Mouse (Mus musculus): ENCODE measurements around the gene Rps6.
"Not testable (repeated sequence)": the region's sequence is repeated elsewhere in the genome, so short reads cannot be mapped to it uniquely, and the experiment has no call there.

Gene Rps6

DNA sequence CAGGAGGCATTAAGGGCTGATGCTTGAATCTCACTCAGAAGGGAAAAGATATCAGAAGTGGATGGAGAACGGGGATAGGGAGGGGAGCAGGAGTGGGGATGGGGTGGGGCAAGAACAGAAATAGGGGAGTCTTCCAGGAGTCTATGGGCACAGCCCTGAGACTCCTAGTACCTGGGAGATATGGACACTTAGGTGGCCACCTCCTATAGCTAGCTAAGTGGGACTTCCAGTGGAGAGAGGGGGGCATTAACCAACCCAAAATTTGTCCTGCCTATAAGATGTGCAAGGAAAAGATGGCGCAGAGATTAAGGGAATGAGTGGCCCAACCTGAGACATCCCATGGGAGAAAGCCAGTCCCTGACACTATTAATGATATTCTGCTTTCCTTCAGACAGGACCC lies 5.9 kb downstream of the Rps6 start:
- DNase-seq (ENCODE audit: low spot score) = no peak

DNA sequence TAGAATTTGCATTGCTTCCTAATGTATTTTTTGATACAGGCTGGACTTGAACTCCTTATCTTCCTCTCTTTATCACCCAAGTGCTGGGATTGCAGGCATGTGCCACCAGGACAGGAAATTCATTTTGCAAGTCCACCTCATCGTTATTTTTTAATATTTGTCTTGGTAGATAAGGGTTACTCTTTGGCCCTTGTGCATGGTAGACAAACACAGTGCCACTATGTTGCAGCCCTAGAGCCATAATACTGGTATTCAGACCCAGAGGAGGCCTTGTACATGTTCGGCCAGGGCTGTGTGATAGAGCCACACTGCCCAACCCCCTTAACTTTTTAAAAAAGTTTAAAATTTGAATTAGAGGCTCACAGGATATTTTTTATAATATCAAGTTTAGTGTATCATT lies 10.0 kb downstream of the Rps6 start:
- no peak for DNase-seq (ENCODE audit: low spot score)

DNA sequence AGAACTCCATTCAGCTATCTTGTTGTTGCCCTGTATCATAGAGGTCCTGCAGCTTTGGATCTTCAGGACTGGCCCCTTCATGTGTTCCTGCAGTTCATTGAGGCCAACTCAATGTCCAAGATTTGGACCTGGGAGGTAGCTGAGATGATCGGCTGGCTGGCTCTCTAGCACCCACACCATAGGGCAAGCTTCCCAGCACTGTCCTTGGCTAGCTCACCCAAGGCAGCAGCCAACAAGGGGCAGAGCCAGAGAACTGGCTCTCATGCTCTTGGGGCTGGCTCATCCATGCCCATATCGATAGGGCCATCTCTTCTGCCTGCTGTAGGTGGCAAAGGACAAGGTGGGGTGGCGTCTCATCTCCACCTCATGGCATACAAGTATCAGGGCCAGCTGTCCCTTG lies 11.8 kb downstream of the Rps6 start:
- DNase-seq (ENCODE audit: low spot score) = no peak

DNA sequence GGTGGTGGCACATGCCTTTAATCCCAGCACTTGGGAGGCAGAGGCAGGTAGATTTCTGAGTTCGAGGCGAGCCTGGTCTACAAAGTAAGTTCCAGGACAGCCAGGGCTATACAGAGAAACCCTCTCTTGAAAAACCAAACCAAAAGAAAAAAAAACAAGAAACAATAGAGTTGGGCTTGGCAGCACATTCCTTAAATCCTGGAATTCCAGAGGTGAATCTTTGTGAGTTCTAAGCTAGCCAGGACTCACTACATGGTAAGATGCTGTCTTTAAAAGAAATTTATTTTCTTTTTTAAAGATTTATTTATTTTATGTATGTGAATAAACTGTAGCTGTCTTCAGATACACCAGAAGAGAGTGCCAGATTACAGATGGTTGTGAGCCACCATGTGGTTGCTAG lies 16.1 kb downstream of the Rps6 start:
- DNase-seq (ENCODE audit: low spot score) = not testable (repeated sequence)

DNA sequence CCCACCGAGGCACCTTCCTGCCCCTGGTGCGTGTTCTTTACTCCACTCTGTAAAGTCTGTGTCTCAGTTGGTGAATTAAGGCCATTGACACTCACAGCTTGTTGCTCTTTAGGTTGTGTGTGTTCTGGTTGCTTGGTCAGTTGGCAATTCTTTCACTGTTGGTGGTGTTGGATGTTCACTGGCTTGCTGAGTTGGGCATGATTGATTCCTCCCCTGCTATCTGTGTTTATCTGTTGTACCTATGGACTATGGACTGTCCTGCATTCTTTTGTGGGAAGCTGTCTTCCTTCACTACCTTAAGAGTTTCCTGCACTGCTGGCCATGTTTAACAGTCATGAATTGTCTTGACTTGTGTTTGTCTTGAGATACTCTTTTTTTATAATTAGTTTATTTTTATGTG lies 25.3 kb downstream of the Rps6 start:
- no peak for DNase-seq (ENCODE audit: low spot score)

DNA sequence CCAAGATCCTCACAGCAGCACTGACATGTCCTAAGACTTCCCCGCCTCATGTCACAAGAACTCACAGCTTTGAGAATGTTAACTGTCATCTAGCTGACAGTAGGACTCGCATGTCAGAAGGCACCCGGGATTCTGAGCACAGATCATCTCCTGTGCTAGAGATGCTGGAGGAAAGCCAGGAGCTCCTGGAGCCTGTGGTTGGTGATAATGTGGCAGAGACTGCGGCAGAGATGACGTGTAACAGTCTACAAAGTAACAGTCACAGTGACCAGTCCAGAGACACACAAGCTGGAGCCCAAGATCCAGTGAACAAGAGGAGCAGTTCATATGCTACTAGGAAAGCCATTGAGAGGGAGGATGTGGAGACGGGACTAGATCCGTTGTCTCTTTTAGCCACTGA lies 32.1 kb downstream of the Rps6 start:
- no peak for DNase-seq (ENCODE audit: low spot score)

DNA sequence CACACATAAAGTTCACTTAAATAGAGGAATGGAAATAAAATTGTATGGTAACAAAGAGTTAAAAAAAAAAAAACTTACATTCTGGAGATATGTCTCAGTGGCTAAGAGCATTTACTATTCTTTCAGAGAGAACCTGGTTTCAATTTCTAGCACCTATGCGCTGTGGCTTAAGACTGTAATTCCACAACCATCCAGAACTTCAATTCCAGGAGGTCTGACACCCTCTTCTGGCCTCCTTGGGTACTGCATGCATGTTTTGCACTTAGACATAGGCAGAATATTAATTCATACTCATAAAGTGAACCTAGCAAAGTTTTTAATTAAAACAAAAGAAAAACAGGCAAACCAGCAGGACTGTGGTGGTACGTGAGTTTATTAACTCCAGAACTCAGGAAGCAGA lies 34.0 kb downstream of the Rps6 start:
- peak; percentile 84 for DNase-seq (ENCODE audit: low spot score)

DNA sequence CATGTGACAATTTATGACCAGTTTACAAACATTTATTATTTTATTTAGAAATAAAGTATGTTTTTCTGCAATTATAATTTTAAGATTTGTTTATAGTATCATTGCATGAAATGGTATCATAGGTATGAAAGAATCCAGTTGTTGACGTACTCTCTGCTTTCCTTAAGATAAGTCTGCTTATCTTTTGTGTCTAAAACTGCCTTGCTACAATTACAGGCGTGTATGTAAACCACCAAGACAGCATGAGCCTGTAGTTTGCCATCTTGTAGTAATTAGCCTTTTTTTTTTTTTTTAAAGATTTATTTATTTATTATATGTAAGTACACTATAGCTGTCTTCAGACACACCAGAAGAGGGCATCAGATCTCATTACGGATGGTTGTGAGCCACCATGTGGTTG lies 42.4 kb downstream of the Rps6 start:
- no peak for DNase-seq (ENCODE audit: low spot score)

DNA sequence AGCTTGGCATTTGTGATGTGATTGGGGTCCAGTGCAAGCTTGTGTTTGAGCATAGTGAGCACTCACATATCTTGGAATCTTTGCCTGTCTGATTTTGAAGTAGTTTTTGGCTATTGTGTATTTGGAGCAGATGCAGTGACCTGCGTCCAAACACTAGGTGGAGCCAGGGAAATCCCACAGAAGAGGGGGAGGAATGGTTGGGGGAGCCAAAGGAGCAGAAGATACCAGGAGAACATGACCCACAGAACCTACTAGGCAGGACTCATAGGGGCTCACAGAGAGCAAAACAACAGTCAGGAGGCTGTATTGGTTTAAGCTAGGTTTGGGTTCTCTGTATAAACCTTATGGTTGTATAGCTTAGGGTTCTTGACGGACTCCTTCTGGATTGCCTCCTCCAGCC lies 46.6 kb downstream of the Rps6 start:
- DNase-seq (ENCODE audit: low spot score) = no peak
